Mouse (Mus musculus) limb, embryonic 14.5 days (tissue): ENCODE data around the gene Tcf7l2. TPM values are rescaled to one million over a fixed set of nuclear protein-coding genes. Genes with fewer than 3 reads are reported as not detected.

ENCODE experiments used
- ATAC-seq: fragments of 200-750 bp; cut with Nextera tagmentation; 2 replicates; pipeline ENCODE4 v1.8.0; 2017; ENCODE audit warnings: low read depth, moderate number of reproducible peaks, moderate TSS enrichment; ENCODE audit not compliant: low FRiP score
- DNase-seq: peaks from one replicate; pipeline ENCODE4 v3.0.0-alpha.2; 2015; ENCODE audit warnings: low spot score
- H3K27ac ChIP-seq: fragments of 300-500 bp; sonication (generic); replicated peaks from 2 replicates; pipeline ENCODE4 v1.5.1; 2014; ENCODE audit warnings: low read depth, mild to moderate bottlenecking, low read length, moderate library complexity, mixed read lengths
- H3K27me3 ChIP-seq: fragments of 300-500 bp; sonication (generic); 2 replicates; pipeline ENCODE4 v1.6.1; 2014; ENCODE audit warnings: low read length, mixed read lengths; ENCODE audit not compliant: control insufficient read depth, insufficient read depth
- H3K36me3 ChIP-seq: fragments of 300-500 bp; sonication (generic); 2 replicates; pipeline ENCODE4 v1.6.1; 2014; ENCODE audit warnings: mild to moderate bottlenecking, low read length, moderate library complexity, mixed read lengths; ENCODE audit not compliant: control insufficient read depth, insufficient read depth
- H3K4me1 ChIP-seq: fragments of 300-500 bp; sonication (generic); 2 replicates; pipeline ENCODE4 v1.6.1; 2014; ENCODE audit warnings: antibody characterized with exemption, low read length, mixed read lengths; ENCODE audit not compliant: control insufficient read depth, insufficient read depth
- H3K4me2 ChIP-seq: fragments of 300-500 bp; sonication (generic); replicated peaks from 2 replicates; pipeline ENCODE4 v1.6.1; 2014; ENCODE audit warnings: low read depth, mild to moderate bottlenecking, low read length, moderate library complexity; ENCODE audit not compliant: severe bottlenecking
- H3K4me3 ChIP-seq: fragments of 300-500 bp; sonication (generic); replicated peaks from 2 replicates; pipeline ENCODE4 v1.5.1; 2014; ENCODE audit warnings: low read length
- H3K9ac ChIP-seq: fragments of 300-500 bp; sonication (generic); 2 replicates; pipeline ENCODE4 v1.6.1; 2014; ENCODE audit warnings: mild to moderate bottlenecking, low read depth, low read length, moderate library complexity; ENCODE audit not compliant: severe bottlenecking
- H3K9me3 ChIP-seq: fragments of 300-500 bp; sonication (generic); 2 replicates; pipeline ENCODE4 v1.6.1; 2016; ENCODE audit warnings: low read length; ENCODE audit not compliant: control insufficient read depth
- POLR2A ChIP-seq: fragments of 200-500 bp; IDR thresholded peaks from 2 replicates; pipeline ENCODE4 v1.8.0; 2012; ENCODE audit warnings: inconsistent platforms, mild to moderate bottlenecking, moderate library complexity, borderline replicate concordance; ENCODE audit not compliant: insufficient read depth, insufficient read length; ENCODE audit errors: extremely low read depth
- WGBS: fragments of 180-500 bp; shearing (Covaris S2); extraction: QIAGEN DNeasy Blood & Tissue Kit; methylation state at CpG from one replicate; pipeline ENCODE4 v1.1.7; 2014; 5-methylcytosine and 5-hydroxymethylcytosine counted together
- polyA plus RNA-seq, 2 experiments: library from polyadenylated mRNA; depleted of rRNA in 1 of 2; stranded (reverse) in 1 of 2; unstranded in 1 of 2; fragments of >200 nt; fragmentation: Nextera tagmentation in 1 of 2; extraction: Ambion mirVana in 1 of 2; gene quantifications; 2 replicates each; pipeline versions ENCODE4 v1.2.1 to v1.2.3; 2012 to 2014

Tcf7l2 gene
- polyA plus RNA-seq, 2 experiments = 51.6 to 134 TPM

GRCm38 (mm10) chr19:55937026-55937425, 195.4 kb downstream of the Tcf7l2 start:
- H3K36me3 ChIP-seq = peaks cover 4% of the 10 kb centered on the region; the same call in 1 of the 2 replicates
- H3K27me3 ChIP-seq = no peaks in the 10 kb centered on the region
- ATAC-seq (no peak), DNase-seq (no peak)
- H3K4me3 ChIP-seq = no peak overlapping the region
- WGBS = 85% methylated on average over 3 of the region's 3 CpGs
- peaks cover 18% of the 10 kb centered on the region for H3K4me1 ChIP-seq
- H3K9me3 ChIP-seq = 0 out of 2 replicates have a peak, but pooled peaks cover 3% of the 10 kb centered on the region
- H3K27ac ChIP-seq = no peak overlapping the region
- H3K4me2 ChIP-seq = no peak overlapping the region
- no peak overlapping the region for H3K9ac ChIP-seq
- TF ChIP-seq POLR2A = no peak

GRCm38 (mm10) chr19:55938254-55939046, 196.8 kb downstream of the Tcf7l2 start:
- DNase-seq = no peak
- Histone ChIP-seq H3K27me3 (no peaks in the 10 kb centered on the region), H3K4me1 (peaks cover 18% of the 10 kb centered on the region)

GRCm38 (mm10) chr19:55939090-55939489, 197.5 kb downstream of the Tcf7l2 start:
- H3K27ac ChIP-seq = no peak overlapping the region
- no peaks in the 10 kb centered on the region for H3K36me3 ChIP-seq
- no peak for TF ChIP-seq POLR2A
- no peak overlapping the region for H3K4me3 ChIP-seq
- DNase-seq = no peak
- no peak overlapping the region for H3K4me2 ChIP-seq
- no peaks in the 10 kb centered on the region for H3K27me3 ChIP-seq
- peaks cover 18% of the 10 kb centered on the region for H3K4me1 ChIP-seq
- no peak for ATAC-seq
- WGBS = 85% methylated on average over 5 of the region's 5 CpGs
- 0 out of 2 replicates have a peak, but pooled peaks cover 3% of the 10 kb centered on the region for H3K9me3 ChIP-seq
- H3K9ac ChIP-seq = no peak overlapping the region

More at GRCm38 (mm10) chr19:55938254-55939046, 196.8 kb downstream of the Tcf7l2 start:
- 0 out of 2 replicates have a peak, but pooled peaks cover 3% of the 10 kb centered on the region for H3K9me3 ChIP-seq
- ATAC-seq = no peak
- no peaks in the 10 kb centered on the region for H3K36me3 ChIP-seq
- 92% methylated on average over 21 of the region's 21 CpGs for WGBS
- TF ChIP-seq POLR2A = no peak
- H3K4me3 ChIP-seq = no peak overlapping the region
- no peak overlapping the region for H3K9ac ChIP-seq
- no peak overlapping the region for H3K4me2 ChIP-seq
- H3K27ac ChIP-seq = no peak overlapping the region

GRCm38 (mm10) chr19:55939719-55940118, 198.1 kb downstream of the Tcf7l2 start:
- no peak for DNase-seq
- Histone ChIP-seq H3K27me3 (no peaks in the 10 kb centered on the region), H3K9ac (no peak overlapping the region), H3K4me2 (no peak overlapping the region), H3K4me1 (peaks cover 18% of the 10 kb centered on the region), H3K36me3 (no peaks in the 10 kb centered on the region), H3K9me3 (0 out of 2 replicates have a peak, but pooled peaks cover 3% of the 10 kb centered on the region), H3K4me3 (no peak overlapping the region), H3K27ac (0 out of 2 replicates have a peak overlapping the region, but pooled peaks have one; percentile 16)
- WGBS = 80% methylated on average over 4 of the region's 4 CpGs
- no peak for ATAC-seq
- TF ChIP-seq POLR2A = no peak

GRCm38 (mm10) chr19:55940538-55941252, 199.1 kb downstream of the Tcf7l2 start:
- peaks cover 18% of the 10 kb centered on the region for H3K4me1 ChIP-seq
- H3K27ac ChIP-seq = peak overlapping the region; percentile 53
- WGBS = 23% methylated on average over 11 of the region's 11 CpGs
- H3K36me3 ChIP-seq = no peaks in the 10 kb centered on the region
- H3K4me3 ChIP-seq = no peak overlapping the region
- DNase-seq (peak; percentile 71), ATAC-seq (peak; percentile 79)
- TF ChIP-seq POLR2A = no peak
- no peak overlapping the region for H3K9ac ChIP-seq
- peak overlapping the region; percentile 35 for H3K4me2 ChIP-seq
- no peaks in the 10 kb centered on the region for H3K27me3 ChIP-seq
- 0 out of 2 replicates have a peak, but pooled peaks cover 3% of the 10 kb centered on the region for H3K9me3 ChIP-seq
